Mouse (Mus musculus) right cerebral cortex, postnatal 36 days (tissue): Measurements from ENCODE around the gene Usp16.

Source experiments
- DNase-seq, 2 experiments: peaks; one replicate each; pipeline ENCODE4 v3.0.0; 2022; ENCODE audit warnings: low spot score in 2 of 2, mixed read lengths in 1 of 2

Gene Usp16

GRCm38 (mm10) chr16:87454419-87455179, at the start of gene Usp16:
Gene Usp16, plus strand, starts transcription at chr16:87454703.
- DNase-seq: peak; percentile 89 to 91

GRCm38 (mm10) chr16:87405001-87405400, 49.5 kb upstream of the Usp16 start:
- DNase-seq: no peak

- DNase-seq: no peak
These were observed 33.8 kb upstream of the Usp16 start for GRCm38 (mm10) chr16:87420662-87421061.

- no peak for DNase-seq
These were observed 27.0 kb upstream of the Usp16 start for GRCm38 (mm10) chr16:87427516-87427915.

GRCm38 (mm10) chr16:87432033-87432814, 22.3 kb upstream of the Usp16 start, which contains the start of gene Ltn1:
Gene Ltn1, minus strand, starts transcription at chr16:87432612.
- peak; percentile 99 for DNase-seq

- no peak for DNase-seq
These were observed 20.2 kb upstream of the Usp16 start for GRCm38 (mm10) chr16:87434266-87434665.

GRCm38 (mm10) chr16:87434946-87435345, 19.6 kb upstream of the Usp16 start:
- no peak for DNase-seq

GRCm38 (mm10) chr16:87435411-87436205, 18.9 kb upstream of the Usp16 start:
- no peak for DNase-seq

GRCm38 (mm10) chr16:87437096-87437495, 17.4 kb upstream of the Usp16 start:
- DNase-seq: no peak

GRCm38 (mm10) chr16:87438697-87439096, 15.8 kb upstream of the Usp16 start:
- DNase-seq: no peak

- peak; percentile 93 for DNase-seq
These were observed 14.3 kb upstream of the Usp16 start, which contains the start of gene Rwdd2b for GRCm38 (mm10) chr16:87440184-87440686. Gene Rwdd2b, minus strand, starts transcription at chr16:87440573.

- no peak for DNase-seq
These were observed 13.4 kb upstream of the Usp16 start for GRCm38 (mm10) chr16:87441089-87441488.

GRCm38 (mm10) chr16:87442291-87442690, 12.2 kb upstream of the Usp16 start:
- DNase-seq: no peak

GRCm38 (mm10) chr16:87443245-87443644, 11.3 kb upstream of the Usp16 start:
- DNase-seq: no peak

- no peak for DNase-seq
These were observed 10.4 kb upstream of the Usp16 start for GRCm38 (mm10) chr16:87444071-87444470.

GRCm38 (mm10) chr16:87445110-87445509, 9.4 kb upstream of the Usp16 start:
- DNase-seq: no peak

- no peak for DNase-seq
These were observed 9.0 kb upstream of the Usp16 start for GRCm38 (mm10) chr16:87445528-87445927.

- DNase-seq: no peak
These were observed 1.3 kb upstream of the Usp16 start for GRCm38 (mm10) chr16:87453226-87453625.

GRCm38 (mm10) chr16:87455180-87455611, 693 bp downstream of the Usp16 start:
- no peak for DNase-seq

GRCm38 (mm10) chr16:87458752-87459151, 4.2 kb downstream of the Usp16 start:
- no peak for DNase-seq

- no peak for DNase-seq
These were observed 16.1 kb downstream of the Usp16 start for GRCm38 (mm10) chr16:87470579-87470978.

GRCm38 (mm10) chr16:87484367-87484766, 29.9 kb downstream of the Usp16 start:
- DNase-seq: no peak
